Mouse (Mus musculus): ENCODE measurements around the gene Cenpn. TPM values are rescaled to one million over a fixed set of nuclear protein-coding genes. Genes with fewer than 3 reads are reported as not detected.

Gene Cenpn
- polyA plus RNA-seq, 1 experiment from 2014 or later, result 18.7 TPM

GRCm38 (mm10) chr8:116887813-116888212, 33.7 kb upstream of the Cenpn start:
- no peaks in the 10 kb centered on the region for H3K9me3 ChIP-seq (replicated peaks; ENCODE audit: low read length)
- H3K27me3 ChIP-seq (ENCODE audit: insufficient read depth, low read length), result no peaks in the 10 kb centered on the region
- no peak overlapping the region for H3K9ac ChIP-seq (ENCODE audit: low read depth, low read length)
- no peaks in the 10 kb centered on the region for H3K4me1 ChIP-seq (replicated peaks; ENCODE audit: insufficient read depth, low read length)
- no peak overlapping the region for H3K4me3 ChIP-seq (replicated peaks; ENCODE audit: low read depth, low read length)
- DNase-seq (ENCODE audit: low spot score), result no peak
- WGBS, result 59% methylated on average over 4 of the region's 4 CpGs
- no peak overlapping the region for H3K27ac ChIP-seq
- peaks cover 22% of the 10 kb centered on the region for H3K36me3 ChIP-seq (ENCODE audit: insufficient read depth, low read length)
- no peak for ATAC-seq (replicated peaks; ENCODE audit: low FRiP score, low read depth)
- no peak for TF ChIP-seq CTCF (IDR thresholded peaks at IDR 0.05; ENCODE audit: low read depth)
- no peak overlapping the region for H3K4me2 ChIP-seq (ENCODE audit: low read length)

- Histone ChIP-seq H3K4me3 (replicated peaks; ENCODE audit: low read depth, low read length) (no peak overlapping the region), H3K27ac (no peak overlapping the region), H3K9ac (ENCODE audit: low read depth, low read length) (no peak overlapping the region), H3K36me3 (ENCODE audit: insufficient read depth, low read length) (peaks cover 24% of the 10 kb centered on the region), H3K4me2 (ENCODE audit: low read length) (no peak overlapping the region), H3K9me3 (replicated peaks; ENCODE audit: low read length) (no peaks in the 10 kb centered on the region; the same call in 1 of the 2 replicates), H3K4me1 (replicated peaks; ENCODE audit: insufficient read depth, low read length) (no peaks in the 10 kb centered on the region), H3K27me3 (ENCODE audit: insufficient read depth, low read length) (no peaks in the 10 kb centered on the region)
- ATAC-seq (replicated peaks; ENCODE audit: low FRiP score, low read depth) (no peak), DNase-seq (ENCODE audit: low spot score) (no peak)
- TF ChIP-seq CTCF (IDR thresholded peaks at IDR 0.05; ENCODE audit: low read depth), result no peak
- WGBS, result 90% methylated on average over 5 of the region's 5 CpGs
Measured at GRCm38 (mm10) chr8:116891446-116891845, 30.1 kb upstream of the Cenpn start.

- H3K27me3 ChIP-seq (ENCODE audit: insufficient read depth, low read length), result no peaks in the 10 kb centered on the region
- H3K27ac ChIP-seq, result no peak overlapping the region
- H3K9me3 ChIP-seq (replicated peaks; ENCODE audit: low read length), result no peaks in the 10 kb centered on the region; the same call in 1 of the 2 replicates
- TF ChIP-seq CTCF (IDR thresholded peaks at IDR 0.05; ENCODE audit: low read depth), result no peak
- ATAC-seq (replicated peaks; ENCODE audit: low FRiP score, low read depth), result no peak
- WGBS, result 86% methylated on average over 3 of the region's 3 CpGs
- H3K4me1 ChIP-seq (replicated peaks; ENCODE audit: insufficient read depth, low read length), result no peaks in the 10 kb centered on the region
- no peak overlapping the region for H3K4me3 ChIP-seq (replicated peaks; ENCODE audit: low read depth, low read length)
- no peak for DNase-seq (ENCODE audit: low spot score)
- H3K4me2 ChIP-seq (ENCODE audit: low read length), result no peak overlapping the region
- peaks cover 19% of the 10 kb centered on the region for H3K36me3 ChIP-seq (ENCODE audit: insufficient read depth, low read length)
- H3K9ac ChIP-seq (ENCODE audit: low read depth, low read length), result no peak overlapping the region
Measured at GRCm38 (mm10) chr8:116892130-116892529, 29.4 kb upstream of the Cenpn start.

- TF ChIP-seq CTCF (IDR thresholded peaks at IDR 0.05; ENCODE audit: low read depth), result no peak
- peaks cover 18% of the 10 kb centered on the region; the same call in 1 of the 2 replicates for H3K36me3 ChIP-seq (ENCODE audit: insufficient read depth, low read length)
- WGBS, result 69% methylated on average over 9 of the region's 9 CpGs
- H3K9ac ChIP-seq (ENCODE audit: low read depth, low read length), result no peak overlapping the region
- H3K4me1 ChIP-seq (replicated peaks; ENCODE audit: insufficient read depth, low read length), result no peaks in the 10 kb centered on the region
- H3K4me2 ChIP-seq (ENCODE audit: low read length), result no peak overlapping the region
- no peak overlapping the region for H3K4me3 ChIP-seq (replicated peaks; ENCODE audit: low read depth, low read length)
- H3K9me3 ChIP-seq (replicated peaks; ENCODE audit: low read length), result no peaks in the 10 kb centered on the region; the same call in 1 of the 2 replicates
- ATAC-seq (replicated peaks; ENCODE audit: low FRiP score, low read depth), result no peak
- no peak overlapping the region for H3K27ac ChIP-seq
- DNase-seq (ENCODE audit: low spot score), result peak; percentile 1
- no peaks in the 10 kb centered on the region for H3K27me3 ChIP-seq (ENCODE audit: insufficient read depth, low read length)
Measured at GRCm38 (mm10) chr8:116892636-116893035, 28.9 kb upstream of the Cenpn start.

- no peak for DNase-seq (ENCODE audit: low spot score)
- Histone ChIP-seq H3K4me1 (replicated peaks; ENCODE audit: insufficient read depth, low read length) (no peaks in the 10 kb centered on the region), H3K9me3 (replicated peaks; ENCODE audit: low read length) (no peaks in the 10 kb centered on the region; the same call in 1 of the 2 replicates), H3K4me3 (replicated peaks; ENCODE audit: low read depth, low read length) (no peak overlapping the region), H3K9ac (ENCODE audit: low read depth, low read length) (no peak overlapping the region), H3K36me3 (ENCODE audit: insufficient read depth, low read length) (peaks cover 8% of the 10 kb centered on the region; the same call in 1 of the 2 replicates), H3K27ac (no peak overlapping the region), H3K27me3 (ENCODE audit: insufficient read depth, low read length) (no peaks in the 10 kb centered on the region), H3K4me2 (ENCODE audit: low read length) (no peak overlapping the region)
- 81% methylated on average over 11 of the region's 11 CpGs for WGBS
- no peak for TF ChIP-seq CTCF (IDR thresholded peaks at IDR 0.05; ENCODE audit: low read depth)
- ATAC-seq (replicated peaks; ENCODE audit: low FRiP score, low read depth), result no peak
Measured at GRCm38 (mm10) chr8:116893938-116894337, 27.6 kb upstream of the Cenpn start.

GRCm38 (mm10) chr8:116895521-116895920, 26.0 kb upstream of the Cenpn start:
- no peaks in the 10 kb centered on the region for H3K4me1 ChIP-seq (replicated peaks; ENCODE audit: insufficient read depth, low read length)
- no peak overlapping the region for H3K4me2 ChIP-seq (ENCODE audit: low read length)
- no peak overlapping the region for H3K9ac ChIP-seq (ENCODE audit: low read depth, low read length)
- no peak for DNase-seq (ENCODE audit: low spot score)
- no peak for TF ChIP-seq CTCF (IDR thresholded peaks at IDR 0.05; ENCODE audit: low read depth)
- H3K9me3 ChIP-seq (replicated peaks; ENCODE audit: low read length), result no peaks in the 10 kb centered on the region; the same call in 1 of the 2 replicates
- 77% methylated on average over 6 of the region's 6 CpGs for WGBS
- H3K36me3 ChIP-seq (ENCODE audit: insufficient read depth, low read length), result 0 out of 2 replicates have a peak, but pooled peaks cover 3% of the 10 kb centered on the region
- H3K27me3 ChIP-seq (ENCODE audit: insufficient read depth, low read length), result no peaks in the 10 kb centered on the region
- no peak overlapping the region for H3K27ac ChIP-seq
- no peak for ATAC-seq (replicated peaks; ENCODE audit: low FRiP score, low read depth)
- no peak overlapping the region for H3K4me3 ChIP-seq (replicated peaks; ENCODE audit: low read depth, low read length)

- TF ChIP-seq CTCF (IDR thresholded peaks at IDR 0.05; ENCODE audit: low read depth), result no peak
- no peaks in the 10 kb centered on the region; the same call in 1 of the 2 replicates for H3K9me3 ChIP-seq (replicated peaks; ENCODE audit: low read length)
- ATAC-seq (replicated peaks; ENCODE audit: low FRiP score, low read depth), result no peak
Measured at GRCm38 (mm10) chr8:116904736-116905135, 16.8 kb upstream of the Cenpn start.

More at GRCm38 (mm10) chr8:116904736-116905135, 16.8 kb upstream of the Cenpn start:
- no peak overlapping the region for H3K9ac ChIP-seq (ENCODE audit: low read depth, low read length)
- WGBS, result 89% methylated on average over 4 of the region's 4 CpGs
- DNase-seq (ENCODE audit: low spot score), result no peak
- 0 out of 2 replicates have a peak, but pooled peaks cover 4% of the 10 kb centered on the region for H3K36me3 ChIP-seq (ENCODE audit: insufficient read depth, low read length)
- no peaks in the 10 kb centered on the region for H3K27me3 ChIP-seq (ENCODE audit: insufficient read depth, low read length)
- H3K27ac ChIP-seq, result no peak overlapping the region
- no peak overlapping the region for H3K4me3 ChIP-seq (replicated peaks; ENCODE audit: low read depth, low read length)
- H3K4me2 ChIP-seq (ENCODE audit: low read length), result no peak overlapping the region
- no peaks in the 10 kb centered on the region for H3K4me1 ChIP-seq (replicated peaks; ENCODE audit: insufficient read depth, low read length)
